Mouse (Mus musculus): ENCODE measurements around the gene Tm4sf19. TPM values are rescaled to one million over a fixed set of nuclear protein-coding genes. Genes with fewer than 3 reads are reported as not detected.

Gene Tm4sf19
- total RNA-seq, 1 experiment = not detected

- H3K9me3 ChIP-seq (ENCODE audit: control insufficient read depth, insufficient read depth, low read depth, low read length) = no peaks in the 10 kb centered on the region
- no peak overlapping the region for H3K9ac ChIP-seq (ENCODE audit: insufficient read depth, low read depth, low read length, poor library complexity, severe bottlenecking)
- no peak overlapping the region for H3K27ac ChIP-seq (ENCODE audit: insufficient read depth, low read depth, low read length, poor library complexity, severe bottlenecking)
- TF ChIP-seq ZC3H11A (IDR thresholded peaks at IDR 0.05; ENCODE audit: borderline replicate concordance, low read depth, low read length) = no peak
- no peak for TF ChIP-seq HCFC1 (IDR thresholded peaks at IDR 0.05; ENCODE audit: borderline replicate concordance, insufficient read depth, low read length)
- TF ChIP-seq CHD2 (IDR thresholded peaks at IDR 0.05; ENCODE audit: low read depth, low read length) = no peak
- TF ChIP-seq ZNF384 (IDR thresholded peaks at IDR 0.05; ENCODE audit: low read depth, low read length) = no peak
- TF ChIP-seq MAFK (IDR thresholded peaks at IDR 0.05; ENCODE audit: insufficient read depth, low read depth, low read length) = no peak
- no peaks in the 10 kb centered on the region for H3K4me1 ChIP-seq (ENCODE audit: control insufficient read depth in 2 of 2, insufficient read depth in 2 of 2, low read length in 2 of 2, poor library complexity in 1 of 2)
- H3K36me3 ChIP-seq (ENCODE audit: control insufficient read depth, insufficient read depth, low read length, poor library complexity, severe bottlenecking) = peaks cover 16% of the 10 kb centered on the region
- H3K4me3 ChIP-seq (ENCODE audit: insufficient read depth in 1 of 2, low read depth in 1 of 2, low read length in 2 of 2, poor library complexity in 1 of 2, severe bottlenecking in 1 of 2) = no peak overlapping the region
- no peak for DNase-seq (ENCODE audit: low read depth, low spot score)
- in situ Hi-C loops (cut with MboI; ENCODE audit: low sequenced_read_pairs in 2 of 2, unreplicated experiment in 2 of 2) = no loop called here
These were observed 17.4 kb upstream of the Tm4sf19 start for GRCm38 (mm10) chr16:32382901-32383300.

GRCm38 (mm10) chr16:32384885-32385284 lies 15.4 kb upstream of the Tm4sf19 start:
- Histone ChIP-seq H3K27ac (ENCODE audit: insufficient read depth, low read depth, low read length, poor library complexity, severe bottlenecking) (no peak overlapping the region), H3K9me3 (ENCODE audit: control insufficient read depth, insufficient read depth, low read depth, low read length) (no peaks in the 10 kb centered on the region), H3K9ac (ENCODE audit: insufficient read depth, low read depth, low read length, poor library complexity, severe bottlenecking) (no peak overlapping the region), H3K4me3 (ENCODE audit: insufficient read depth in 1 of 2, low read depth in 1 of 2, low read length in 2 of 2, poor library complexity in 1 of 2, severe bottlenecking in 1 of 2) (no peak overlapping the region), H3K36me3 (ENCODE audit: control insufficient read depth, insufficient read depth, low read length, poor library complexity, severe bottlenecking) (peaks cover 6% of the 10 kb centered on the region), H3K4me1 (ENCODE audit: control insufficient read depth in 2 of 2, insufficient read depth in 2 of 2, low read length in 2 of 2, poor library complexity in 1 of 2) (no peaks in the 10 kb centered on the region)
- TF ChIP-seq CHD2 (IDR thresholded peaks at IDR 0.05; ENCODE audit: low read depth, low read length) (no peak), ZC3H11A (IDR thresholded peaks at IDR 0.05; ENCODE audit: borderline replicate concordance, low read depth, low read length) (no peak), ZNF384 (IDR thresholded peaks at IDR 0.05; ENCODE audit: low read depth, low read length) (no peak), HCFC1 (IDR thresholded peaks at IDR 0.05; ENCODE audit: borderline replicate concordance, insufficient read depth, low read length) (no peak), MAFK (IDR thresholded peaks at IDR 0.05; ENCODE audit: insufficient read depth, low read depth, low read length) (no peak)
- in situ Hi-C loops (cut with MboI; ENCODE audit: low sequenced_read_pairs in 2 of 2, unreplicated experiment in 2 of 2) = no loop called here
- no peak for DNase-seq (ENCODE audit: low read depth, low spot score)

DNA sequence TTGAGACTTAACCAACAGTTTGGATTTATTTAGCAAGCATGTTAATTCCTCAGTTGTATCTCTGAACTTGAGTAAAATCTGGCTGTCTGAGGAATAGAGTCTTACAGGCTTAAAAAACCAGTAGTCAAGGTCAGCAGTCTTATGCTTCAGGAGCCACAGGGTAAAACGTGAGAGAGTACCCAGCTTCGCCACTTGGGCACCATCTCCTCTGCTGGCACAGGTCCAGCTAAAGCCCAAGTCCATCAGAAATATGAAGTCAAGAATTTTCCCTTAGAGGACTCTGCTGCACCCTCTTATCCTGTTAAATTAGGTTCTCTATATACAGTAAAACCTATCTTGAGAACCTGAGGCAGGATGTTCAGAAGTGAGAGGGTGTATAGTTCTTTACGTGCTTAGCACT lies 13.5 kb upstream of the Tm4sf19 start:
- Histone ChIP-seq H3K4me3 (ENCODE audit: insufficient read depth in 1 of 2, low read depth in 1 of 2, low read length in 2 of 2, poor library complexity in 1 of 2, severe bottlenecking in 1 of 2) (no peak overlapping the region), H3K36me3 (ENCODE audit: control insufficient read depth, insufficient read depth, low read length, poor library complexity, severe bottlenecking) (peaks cover 4% of the 10 kb centered on the region), H3K9ac (ENCODE audit: insufficient read depth, low read depth, low read length, poor library complexity, severe bottlenecking) (no peak overlapping the region), H3K4me1 (ENCODE audit: control insufficient read depth in 2 of 2, insufficient read depth in 2 of 2, low read length in 2 of 2, poor library complexity in 1 of 2) (no peaks in the 10 kb centered on the region), H3K9me3 (ENCODE audit: control insufficient read depth, insufficient read depth, low read depth, low read length) (no peaks in the 10 kb centered on the region), H3K27ac (ENCODE audit: insufficient read depth, low read depth, low read length, poor library complexity, severe bottlenecking) (no peak overlapping the region)
- in situ Hi-C loops (cut with MboI; ENCODE audit: low sequenced_read_pairs in 2 of 2, unreplicated experiment in 2 of 2) = no loop called here
- TF ChIP-seq ZNF384 (IDR thresholded peaks at IDR 0.05; ENCODE audit: low read depth, low read length) (no peak), CHD2 (IDR thresholded peaks at IDR 0.05; ENCODE audit: low read depth, low read length) (no peak), HCFC1 (IDR thresholded peaks at IDR 0.05; ENCODE audit: borderline replicate concordance, insufficient read depth, low read length) (no peak), ZC3H11A (IDR thresholded peaks at IDR 0.05; ENCODE audit: borderline replicate concordance, low read depth, low read length) (no peak), MAFK (IDR thresholded peaks at IDR 0.05; ENCODE audit: insufficient read depth, low read depth, low read length) (no peak)
- no peak for DNase-seq (ENCODE audit: low read depth, low spot score)

DNA sequence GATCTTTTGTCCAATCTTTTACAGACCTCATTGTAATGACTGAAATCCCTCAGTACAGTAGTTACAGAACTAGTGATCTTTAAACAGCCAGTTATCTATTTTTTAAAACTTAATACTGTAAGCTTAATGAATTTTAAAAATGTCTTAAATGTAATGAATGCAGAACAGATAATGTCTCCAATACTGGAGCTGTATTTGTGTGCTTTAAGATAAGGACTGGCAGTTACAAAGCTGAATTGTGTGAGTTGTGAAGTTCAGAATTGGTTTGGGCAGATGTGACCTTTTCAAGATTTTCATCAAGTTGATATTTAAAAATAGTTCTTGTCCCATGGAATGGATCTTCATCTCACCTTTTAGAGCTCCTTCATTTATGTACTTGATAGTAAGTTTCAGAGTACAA lies 11.3 kb upstream of the Tm4sf19 start:
- no peak overlapping the region for H3K27ac ChIP-seq (ENCODE audit: insufficient read depth, low read depth, low read length, poor library complexity, severe bottlenecking)
- TF ChIP-seq MAFK (IDR thresholded peaks at IDR 0.05; ENCODE audit: insufficient read depth, low read depth, low read length) (no peak), CHD2 (IDR thresholded peaks at IDR 0.05; ENCODE audit: low read depth, low read length) (no peak), ZNF384 (IDR thresholded peaks at IDR 0.05; ENCODE audit: low read depth, low read length) (no peak), ZC3H11A (IDR thresholded peaks at IDR 0.05; ENCODE audit: borderline replicate concordance, low read depth, low read length) (no peak), HCFC1 (IDR thresholded peaks at IDR 0.05; ENCODE audit: borderline replicate concordance, insufficient read depth, low read length) (no peak)
- no peak for DNase-seq (ENCODE audit: low read depth, low spot score)
- no peak overlapping the region for H3K4me3 ChIP-seq (ENCODE audit: insufficient read depth in 1 of 2, low read depth in 1 of 2, low read length in 2 of 2, poor library complexity in 1 of 2, severe bottlenecking in 1 of 2)
- peaks cover 4% of the 10 kb centered on the region for H3K36me3 ChIP-seq (ENCODE audit: control insufficient read depth, insufficient read depth, low read length, poor library complexity, severe bottlenecking)
- H3K9me3 ChIP-seq (ENCODE audit: control insufficient read depth, insufficient read depth, low read depth, low read length) = no peaks in the 10 kb centered on the region
- H3K9ac ChIP-seq (ENCODE audit: insufficient read depth, low read depth, low read length, poor library complexity, severe bottlenecking) = no peak overlapping the region
- no peaks in the 10 kb centered on the region for H3K4me1 ChIP-seq (ENCODE audit: control insufficient read depth in 2 of 2, insufficient read depth in 2 of 2, low read length in 2 of 2, poor library complexity in 1 of 2)
- in situ Hi-C loops (cut with MboI; ENCODE audit: low sequenced_read_pairs in 2 of 2, unreplicated experiment in 2 of 2) = no loop called here

DNA sequence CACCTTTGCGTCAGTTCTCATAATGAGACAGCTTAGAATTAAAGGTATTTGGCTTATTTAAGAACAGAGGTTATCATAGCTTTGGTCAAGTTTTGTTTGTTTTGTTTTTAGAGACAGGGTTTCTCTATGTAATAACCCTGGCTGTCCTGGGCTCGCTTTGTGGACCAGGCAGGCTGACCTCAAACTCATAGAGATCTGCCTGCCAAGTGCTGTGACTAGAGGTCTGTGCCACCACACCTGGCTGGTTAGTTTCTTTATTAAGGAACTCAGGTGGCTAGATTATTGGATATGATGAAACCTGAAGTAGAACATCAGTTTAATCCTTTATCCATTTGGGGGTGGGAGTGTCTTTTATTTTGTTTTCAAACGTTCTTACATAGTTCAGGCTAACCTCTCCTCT lies 10.5 kb upstream of the Tm4sf19 start:
- DNase-seq (ENCODE audit: low read depth, low spot score) = no peak
- no peak overlapping the region for H3K9ac ChIP-seq (ENCODE audit: insufficient read depth, low read depth, low read length, poor library complexity, severe bottlenecking)
- no peak overlapping the region for H3K27ac ChIP-seq (ENCODE audit: insufficient read depth, low read depth, low read length, poor library complexity, severe bottlenecking)
- H3K4me1 ChIP-seq (ENCODE audit: control insufficient read depth in 2 of 2, insufficient read depth in 2 of 2, low read length in 2 of 2, poor library complexity in 1 of 2) = no peaks in the 10 kb centered on the region
- TF ChIP-seq HCFC1 (IDR thresholded peaks at IDR 0.05; ENCODE audit: borderline replicate concordance, insufficient read depth, low read length) (no peak), MAFK (IDR thresholded peaks at IDR 0.05; ENCODE audit: insufficient read depth, low read depth, low read length) (no peak), ZC3H11A (IDR thresholded peaks at IDR 0.05; ENCODE audit: borderline replicate concordance, low read depth, low read length) (no peak), CHD2 (IDR thresholded peaks at IDR 0.05; ENCODE audit: low read depth, low read length) (no peak), ZNF384 (IDR thresholded peaks at IDR 0.05; ENCODE audit: low read depth, low read length) (no peak)
- in situ Hi-C loops (cut with MboI; ENCODE audit: low sequenced_read_pairs in 2 of 2, unreplicated experiment in 2 of 2) = no loop called here
- peaks cover 4% of the 10 kb centered on the region for H3K36me3 ChIP-seq (ENCODE audit: control insufficient read depth, insufficient read depth, low read length, poor library complexity, severe bottlenecking)
- H3K4me3 ChIP-seq (ENCODE audit: insufficient read depth in 1 of 2, low read depth in 1 of 2, low read length in 2 of 2, poor library complexity in 1 of 2, severe bottlenecking in 1 of 2) = no peak overlapping the region
- H3K9me3 ChIP-seq (ENCODE audit: control insufficient read depth, insufficient read depth, low read depth, low read length) = no peaks in the 10 kb centered on the region

Data from ES-E14 (cell line).